Mouse (Mus musculus) frontal cortex, adult (tissue): ENCODE measurements around the gene Astn1.

Experiments
- ATAC-seq: cut with Nextera tagmentation; 2 replicates; pipeline ENCODE4 v1.9.2; 2017; ENCODE audit warnings: mild to moderate bottlenecking, moderate library complexity, mixed read lengths; ENCODE audit not compliant: low TSS enrichment

Astn1 gene

GRCm38 (mm10) chr1:158361964-158362291, at the start of gene Astn1:
Gene Astn1, plus strand, starts transcription at chr1:158362273.
- peak; percentile 1; the same call in 1 of the 2 replicates for ATAC-seq

- ATAC-seq: no peak
These were observed 38.7 kb upstream of the Astn1 start for GRCm38 (mm10) chr1:158323325-158323724.

DNA sequence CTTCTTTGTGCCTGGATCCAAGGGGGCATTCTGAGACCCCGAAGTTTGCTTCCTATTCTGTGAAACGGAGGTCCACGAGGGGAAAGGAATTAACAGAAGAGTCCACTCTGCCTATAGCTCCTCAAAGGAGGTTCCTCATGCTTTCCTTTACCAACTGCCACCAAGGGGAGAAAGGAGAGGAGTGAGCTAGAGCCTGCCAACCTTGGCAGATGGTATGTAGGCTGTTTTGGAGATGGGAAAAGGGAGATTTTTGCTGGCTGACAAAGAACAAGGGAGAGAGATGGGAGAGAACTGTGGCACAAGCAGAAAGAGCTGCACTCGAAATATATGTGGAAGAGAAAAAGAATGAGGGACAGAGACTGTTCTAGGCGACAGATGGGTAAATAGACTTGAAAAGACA, 33.9 kb upstream of the Astn1 start:
- peak; percentile 96 for ATAC-seq

- ATAC-seq: no peak
These were observed 33.2 kb upstream of the Astn1 start for GRCm38 (mm10) chr1:158328839-158329238.

- ATAC-seq: 0 out of 2 replicates have a peak, but pooled peaks have one; percentile 28
These were observed 18.8 kb upstream of the Astn1 start for GRCm38 (mm10) chr1:158343243-158343714.

DNA sequence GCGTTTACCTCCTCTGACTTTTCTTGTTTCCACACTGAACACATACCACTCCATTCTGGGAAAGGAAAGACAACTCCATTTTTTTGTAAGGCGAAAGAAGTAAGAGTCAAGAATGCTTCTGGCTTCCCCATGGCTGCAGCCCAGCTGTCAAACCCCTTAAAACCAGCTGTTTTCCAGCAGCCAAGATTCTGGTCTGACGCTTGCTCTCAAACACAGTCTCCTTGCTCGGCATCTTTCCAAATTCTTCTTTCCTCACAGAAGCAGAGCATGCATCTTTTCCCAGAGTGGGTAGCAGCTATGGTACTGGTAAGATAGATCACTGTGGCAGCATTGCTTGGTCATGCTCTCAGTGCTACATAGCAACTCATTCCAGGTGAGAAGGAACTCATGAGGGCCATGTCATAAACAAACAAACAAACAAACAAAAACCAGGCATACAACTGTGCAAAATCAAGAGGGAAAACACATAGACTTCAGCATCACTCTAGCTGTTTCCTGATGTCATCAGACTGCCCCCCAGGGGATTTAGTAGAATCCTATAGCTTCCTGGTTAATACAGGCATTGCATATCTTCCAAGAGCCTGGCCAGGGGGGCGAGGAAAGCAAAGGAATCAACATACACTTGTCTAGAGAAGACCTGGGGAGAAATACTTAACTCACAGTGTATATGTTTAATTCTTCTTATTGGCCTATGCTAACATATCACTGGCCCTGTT, 8.3 kb upstream of the Astn1 start:
- no peak for ATAC-seq

DNA sequence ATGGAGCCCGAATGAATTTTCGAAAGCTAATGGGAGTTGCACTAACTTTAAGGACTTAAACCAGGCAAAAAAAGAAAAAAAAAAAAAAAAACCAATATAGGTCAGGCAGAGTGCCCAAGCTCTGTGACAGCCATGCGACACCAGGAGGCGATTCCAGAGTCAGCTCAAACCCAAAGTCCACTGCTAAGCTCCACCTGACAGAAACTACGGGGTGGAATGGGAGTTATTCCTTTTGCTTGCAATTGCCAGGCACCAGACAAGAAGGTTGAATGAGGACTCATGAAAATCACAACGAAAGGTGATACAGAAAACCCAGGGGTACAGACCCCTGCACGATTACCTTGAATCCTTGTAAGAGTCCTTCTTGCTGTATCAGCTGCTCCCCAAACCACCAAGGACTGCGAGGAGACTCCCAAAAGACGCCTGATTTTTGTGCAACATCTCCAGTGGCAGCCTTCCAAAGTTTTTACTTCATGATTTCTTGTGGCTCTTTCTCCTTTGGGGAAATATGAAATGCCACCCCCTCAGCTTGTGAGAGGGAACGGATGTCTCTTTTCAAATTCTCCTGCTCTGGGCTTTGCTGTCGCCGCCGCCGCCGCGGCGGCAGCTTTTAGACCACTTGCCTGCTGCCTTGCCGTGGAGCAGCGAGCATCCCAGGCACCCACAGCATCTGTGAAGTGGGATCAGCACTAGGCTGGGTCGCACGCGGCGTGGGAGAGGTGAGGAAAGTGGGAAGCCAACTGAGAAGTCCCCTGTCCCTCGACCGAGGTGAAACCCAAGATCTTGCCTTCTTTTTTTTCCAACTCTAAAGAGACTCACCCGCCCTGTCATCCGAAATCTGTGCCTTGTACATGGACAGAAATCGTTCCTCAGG, 6.7 kb upstream of the Astn1 start:
- ATAC-seq: peak; percentile 39

- ATAC-seq: peak; percentile 91
These were observed 6.0 kb upstream of the Astn1 start, which contains the start of gene Brinp2 for GRCm38 (mm10) chr1:158356051-158356461. Gene Brinp2, minus strand, starts transcription at chr1:158356326.

DNA sequence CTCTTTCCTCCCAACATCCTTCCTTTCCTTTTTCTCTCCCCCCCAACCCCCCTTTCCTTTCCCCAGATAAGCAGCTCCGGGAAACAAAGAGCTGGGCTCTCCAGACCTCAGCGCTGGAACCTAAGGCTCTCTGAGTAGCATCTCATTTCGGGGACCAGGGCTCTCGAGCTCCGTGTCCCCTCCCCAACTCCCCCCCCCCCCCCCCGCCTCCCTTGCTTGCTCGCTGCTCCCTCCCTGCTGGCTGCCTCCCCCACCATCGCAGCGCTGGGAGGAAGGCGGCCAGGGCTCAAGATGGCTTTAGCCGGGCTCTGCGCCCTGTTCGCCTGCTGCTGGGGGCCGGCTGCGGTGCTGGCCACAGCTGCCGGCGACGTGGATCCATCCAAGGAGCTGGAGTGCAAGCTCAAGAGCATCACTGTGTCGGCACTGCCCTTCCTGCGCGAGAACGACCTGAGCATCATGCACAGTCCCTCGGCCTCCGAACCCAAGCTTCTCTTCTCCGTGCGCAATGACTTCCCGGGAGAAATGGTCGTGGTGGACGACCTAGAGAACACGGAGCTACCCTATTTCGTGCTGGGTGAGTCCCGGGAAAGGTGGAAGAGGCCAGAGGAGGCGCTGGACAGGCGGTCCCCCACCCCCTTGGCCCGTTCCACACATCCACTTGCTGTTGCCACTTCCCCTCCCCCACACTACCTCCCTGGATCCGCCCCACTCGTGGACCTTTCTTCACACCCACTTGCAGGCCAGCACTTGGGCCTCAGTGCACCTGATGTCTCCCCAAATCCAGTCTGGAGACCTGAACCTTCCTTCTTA, 424 bp downstream of the Astn1 start:
- ATAC-seq: peak; percentile 62

- ATAC-seq: peak; percentile 71
These were observed 2.4 kb downstream of the Astn1 start for GRCm38 (mm10) chr1:158364461-158364860.

GRCm38 (mm10) chr1:158382277-158382676, 20.2 kb downstream of the Astn1 start:
- no peak for ATAC-seq

- peak; percentile 65 for ATAC-seq
These were observed 21.1 kb downstream of the Astn1 start for GRCm38 (mm10) chr1:158383210-158383609.

- ATAC-seq: no peak
These were observed 23.2 kb downstream of the Astn1 start for GRCm38 (mm10) chr1:158385311-158385710.

GRCm38 (mm10) chr1:158386781-158387180, 24.7 kb downstream of the Astn1 start:
- ATAC-seq: no peak

- ATAC-seq: no peak
These were observed 26.9 kb downstream of the Astn1 start for GRCm38 (mm10) chr1:158388995-158389394.

- no peak for ATAC-seq
These were observed 28.6 kb downstream of the Astn1 start for GRCm38 (mm10) chr1:158390693-158391092.

DNA sequence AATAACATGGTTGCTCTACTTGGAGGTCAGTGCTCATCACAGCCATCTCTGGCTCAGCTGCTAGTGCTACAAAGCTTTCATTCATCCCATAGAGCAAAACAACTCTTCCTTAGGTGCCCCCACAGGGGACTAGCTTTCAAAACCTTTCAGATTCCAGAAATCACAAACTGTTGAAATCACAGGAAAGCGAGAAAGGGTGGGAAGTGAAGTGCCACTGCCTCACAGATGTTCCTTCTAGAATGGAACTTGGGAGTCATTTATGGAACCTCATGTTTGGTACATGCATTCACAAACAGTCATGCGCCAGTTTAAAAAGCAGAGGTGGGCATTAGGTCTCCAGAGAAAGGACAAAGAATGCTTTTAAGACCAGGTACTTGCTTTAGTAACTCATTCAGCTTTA, 35.0 kb downstream of the Astn1 start:
- peak; percentile 45 for ATAC-seq

DNA sequence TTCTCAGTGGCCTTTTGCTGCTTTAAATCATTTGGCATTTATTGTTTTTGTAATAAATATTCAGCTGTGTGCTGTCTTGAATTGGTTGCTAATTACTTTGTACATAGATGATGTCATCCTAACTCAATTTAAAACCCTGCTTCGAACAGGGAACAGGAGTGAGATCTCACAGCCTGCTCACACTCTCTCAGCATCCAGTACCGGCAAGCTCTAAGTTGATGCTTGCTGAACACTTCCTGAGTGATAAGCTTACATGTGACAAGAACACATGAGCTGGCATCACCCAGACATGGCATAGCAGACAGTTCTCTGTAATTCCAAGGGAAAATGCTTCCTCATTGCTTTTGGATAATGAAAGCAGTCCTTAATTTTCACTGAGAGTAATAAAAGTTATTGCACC, 38.8 kb downstream of the Astn1 start:
- ATAC-seq: peak; percentile 42

DNA sequence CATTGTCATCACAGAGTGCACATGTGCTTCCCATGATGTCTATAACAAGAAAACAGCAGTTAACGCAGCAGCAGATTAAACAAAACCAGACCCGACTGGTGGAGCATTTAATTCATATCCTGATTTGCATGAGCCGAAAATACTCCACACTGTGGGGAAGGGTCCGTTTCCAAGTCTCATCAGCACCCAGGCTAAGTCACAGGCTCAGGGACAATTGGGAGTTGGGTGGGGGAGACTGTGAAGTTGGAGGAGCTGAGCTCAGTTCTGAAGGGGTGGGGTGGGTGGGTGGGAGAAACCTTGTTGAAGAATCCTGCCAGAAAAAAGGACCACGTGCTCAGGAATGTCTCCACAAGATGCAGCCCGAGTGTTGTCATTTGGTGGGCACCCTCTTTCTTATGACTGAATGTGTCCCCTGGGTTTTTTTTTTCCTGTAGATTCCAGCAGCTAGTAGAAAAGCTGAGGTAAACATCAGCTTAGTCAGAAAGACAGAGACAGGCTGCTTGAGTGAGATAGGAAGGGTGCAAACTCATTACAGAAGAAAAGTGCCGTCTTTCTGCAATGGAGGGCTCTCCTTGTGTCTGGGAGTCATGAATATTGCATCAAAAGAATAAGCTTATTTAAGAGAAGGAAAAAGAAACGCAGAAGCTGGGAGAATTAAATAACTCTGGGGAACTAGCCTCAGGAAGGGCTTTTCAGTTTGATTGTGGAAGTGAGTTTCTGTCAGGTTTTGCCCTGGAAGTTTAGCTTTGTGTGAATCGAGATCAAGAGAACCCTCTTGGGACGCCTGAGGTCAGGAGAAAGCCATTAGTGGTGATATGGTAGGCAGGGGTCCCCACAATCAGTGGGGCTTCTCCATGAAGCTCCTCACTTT, 44.1 kb downstream of the Astn1 start:
- peak; percentile 29; the same call in 1 of the 2 replicates for ATAC-seq

DNA sequence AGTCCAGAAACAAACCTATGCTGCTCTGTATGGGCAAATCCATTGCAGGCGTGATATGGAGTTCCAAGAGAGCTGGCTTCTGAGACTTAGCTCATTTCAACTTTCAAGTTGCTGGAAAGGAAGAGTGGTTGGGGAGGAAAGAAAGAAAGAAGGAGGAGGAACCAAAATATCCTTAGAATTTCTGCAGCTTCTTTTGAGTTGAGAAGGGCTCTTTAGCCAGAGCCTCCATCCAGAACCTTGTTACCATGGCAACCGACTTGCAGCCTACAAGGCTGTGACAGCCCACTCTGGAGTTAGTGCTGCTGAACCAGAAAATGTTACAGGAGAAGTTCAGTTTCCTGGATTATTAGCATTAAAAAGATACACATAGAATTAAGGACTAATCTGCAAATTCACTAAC, 46.1 kb downstream of the Astn1 start:
- ATAC-seq: peak; percentile 74

DNA sequence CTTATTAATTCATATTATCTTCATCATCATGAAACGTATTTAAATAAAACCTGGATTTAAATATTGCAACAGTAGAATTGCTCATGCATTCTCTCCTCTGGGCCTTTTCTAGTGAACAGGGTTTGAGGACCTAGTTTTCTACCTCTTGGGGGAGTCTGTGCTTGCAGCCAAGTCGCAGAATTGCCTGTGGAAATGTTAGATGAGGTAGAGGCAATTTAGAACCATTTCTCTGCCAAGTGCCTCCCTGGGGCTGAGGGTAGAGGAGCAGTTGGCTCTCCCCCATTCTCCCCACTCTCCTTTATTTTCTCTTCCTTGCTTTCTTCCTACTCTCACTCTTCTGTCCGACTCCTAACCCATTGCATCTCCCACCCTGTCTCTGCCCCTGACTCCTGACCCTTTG, 49.1 kb downstream of the Astn1 start:
- peak; percentile 48; the same call in 1 of the 2 replicates for ATAC-seq
